Mouse (Mus musculus): ENCODE measurements around the gene Eml4. TPM values are rescaled to one million over a fixed set of nuclear protein-coding genes. Genes with fewer than 3 reads are reported as not detected.

Gene Eml4
- polyA plus RNA-seq, 1 experiment from 2014 or later: 26.2 TPM

- no peaks in the 10 kb centered on the region for H3K27me3 ChIP-seq (replicated peaks; ENCODE audit: control insufficient read depth, insufficient read depth, low read length)
- peak overlapping the region; percentile 26; the same call in 1 of the 2 replicates for H3K27ac ChIP-seq (ENCODE audit: low read depth, low read length)
- H3K4me2 ChIP-seq: no peak overlapping the region
- DNase-seq (ENCODE audit: low spot score) (no peak), ATAC-seq (replicated peaks; ENCODE audit: low FRiP score) (no peak)
- no peaks in the 10 kb centered on the region for H3K36me3 ChIP-seq (ENCODE audit: control insufficient read depth, insufficient read depth, low read length)
- WGBS: 37% methylated on average over 11 of the region's 11 CpGs
- H3K4me1 ChIP-seq (replicated peaks; ENCODE audit: control insufficient read depth, insufficient read depth, low read length): peaks cover 18% of the 10 kb centered on the region
- no peaks in the 10 kb centered on the region for H3K9me3 ChIP-seq (ENCODE audit: control insufficient read depth, low read length)
- H3K9ac ChIP-seq (ENCODE audit: low read depth, low read length): no peak overlapping the region
- no peak overlapping the region for H3K4me3 ChIP-seq (ENCODE audit: low read depth, low read length)
Observed at GRCm38 (mm10) chr17:83365614-83366355, 15.1 kb downstream of the Eml4 start.

DNA sequence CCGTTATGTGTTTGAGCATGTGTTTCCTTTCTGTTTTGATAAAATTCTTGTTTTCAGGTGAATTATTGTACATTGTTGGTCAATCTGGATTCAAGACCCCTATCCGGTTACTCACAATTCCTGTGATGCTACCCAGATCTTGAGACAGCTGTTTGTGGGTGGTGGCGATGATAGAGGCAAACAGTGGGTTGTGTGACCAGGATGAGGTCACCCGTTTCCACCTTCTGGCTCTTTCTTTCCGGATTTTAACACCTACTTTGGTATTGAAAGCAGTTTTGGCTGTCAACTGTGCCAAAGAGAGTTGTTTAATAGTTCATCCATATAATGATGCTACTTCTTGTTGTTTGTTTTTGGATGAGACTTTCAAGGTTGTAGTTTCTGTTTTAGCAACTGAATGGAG, 16.7 kb downstream of the Eml4 start:
- H3K27ac ChIP-seq (ENCODE audit: low read depth, low read length): no peak overlapping the region
- H3K4me2 ChIP-seq: no peak overlapping the region

DNA sequence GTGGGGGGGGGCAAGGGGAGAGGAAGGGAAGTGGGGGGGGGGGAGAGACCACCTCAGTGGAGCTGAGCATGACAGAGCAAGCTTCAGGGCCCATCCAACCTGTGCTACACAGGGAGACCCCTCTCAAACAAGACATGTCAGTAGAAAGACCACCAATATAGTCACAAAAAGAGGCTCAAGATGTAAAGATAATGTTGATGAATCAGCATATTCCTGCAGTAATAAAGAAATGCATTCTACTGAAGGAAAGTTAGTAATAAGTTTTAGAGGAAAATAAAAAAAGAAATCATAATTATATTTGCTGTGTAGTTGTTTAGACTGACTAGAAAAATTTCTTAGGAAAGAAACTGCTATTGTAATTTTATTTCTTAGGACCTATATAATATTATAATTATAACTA, 23.4 kb downstream of the Eml4 start:
- no peak for ATAC-seq (replicated peaks; ENCODE audit: low FRiP score)
- Histone ChIP-seq H3K27me3 (replicated peaks; ENCODE audit: control insufficient read depth, insufficient read depth, low read length) (no peaks in the 10 kb centered on the region), H3K9ac (ENCODE audit: low read depth, low read length) (no peak overlapping the region), H3K4me1 (replicated peaks; ENCODE audit: control insufficient read depth, insufficient read depth, low read length) (no peaks in the 10 kb centered on the region; the same call in 1 of the 2 replicates), H3K9me3 (ENCODE audit: control insufficient read depth, low read length) (no peaks in the 10 kb centered on the region), H3K36me3 (ENCODE audit: control insufficient read depth, insufficient read depth, low read length) (no peaks in the 10 kb centered on the region), H3K27ac (ENCODE audit: low read depth, low read length) (no peak overlapping the region), H3K4me2 (no peak overlapping the region), H3K4me3 (ENCODE audit: low read depth, low read length) (no peak overlapping the region)
- no peak for DNase-seq (ENCODE audit: low spot score)

More for the DNA sequence above, 16.7 kb downstream of the Eml4 start:
- Histone ChIP-seq H3K27me3 (replicated peaks; ENCODE audit: control insufficient read depth, insufficient read depth, low read length) (no peaks in the 10 kb centered on the region), H3K4me3 (ENCODE audit: low read depth, low read length) (no peak overlapping the region), H3K36me3 (ENCODE audit: control insufficient read depth, insufficient read depth, low read length) (no peaks in the 10 kb centered on the region), H3K4me1 (replicated peaks; ENCODE audit: control insufficient read depth, insufficient read depth, low read length) (peaks cover 9% of the 10 kb centered on the region), H3K9ac (ENCODE audit: low read depth, low read length) (no peak overlapping the region), H3K9me3 (ENCODE audit: control insufficient read depth, low read length) (no peaks in the 10 kb centered on the region)
- 76% methylated on average over 5 of the region's 5 CpGs for WGBS
- ATAC-seq (replicated peaks; ENCODE audit: low FRiP score) (no peak), DNase-seq (ENCODE audit: low spot score) (no peak)

DNA sequence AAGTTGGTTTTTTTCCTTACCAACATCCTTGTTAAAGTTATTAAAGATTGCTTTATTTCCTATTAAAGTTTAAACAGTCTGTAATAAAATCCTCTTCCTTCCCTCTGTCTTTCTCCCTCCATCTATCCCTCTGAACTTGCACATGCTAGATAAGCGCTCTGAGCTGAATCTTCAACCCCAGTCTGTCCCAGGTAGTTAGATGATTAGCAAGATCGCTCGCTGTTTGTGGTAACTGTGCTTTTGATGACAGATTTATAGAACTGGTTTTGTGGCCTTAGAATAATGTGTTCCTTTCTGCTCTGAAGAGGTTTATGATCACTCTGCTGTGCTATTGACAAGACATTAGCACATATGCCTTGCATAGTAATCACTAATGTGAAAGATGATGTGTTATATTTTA, 25.1 kb downstream of the Eml4 start:
- WGBS: 58% methylated on average over 3 of the region's 3 CpGs
- no peak for ATAC-seq (replicated peaks; ENCODE audit: low FRiP score)
- H3K36me3 ChIP-seq (ENCODE audit: control insufficient read depth, insufficient read depth, low read length): no peaks in the 10 kb centered on the region
- H3K9me3 ChIP-seq (ENCODE audit: control insufficient read depth, low read length): no peaks in the 10 kb centered on the region
- no peaks in the 10 kb centered on the region for H3K27me3 ChIP-seq (replicated peaks; ENCODE audit: control insufficient read depth, insufficient read depth, low read length)
- H3K4me2 ChIP-seq: no peak overlapping the region
- no peak overlapping the region for H3K27ac ChIP-seq (ENCODE audit: low read depth, low read length)
- DNase-seq (ENCODE audit: low spot score): no peak
- H3K4me3 ChIP-seq (ENCODE audit: low read depth, low read length): no peak overlapping the region
- H3K9ac ChIP-seq (ENCODE audit: low read depth, low read length): no peak overlapping the region
- no peaks in the 10 kb centered on the region; the same call in 1 of the 2 replicates for H3K4me1 ChIP-seq (replicated peaks; ENCODE audit: control insufficient read depth, insufficient read depth, low read length)

- H3K4me3 ChIP-seq (ENCODE audit: low read depth, low read length): no peak overlapping the region
- no peak overlapping the region for H3K9ac ChIP-seq (ENCODE audit: low read depth, low read length)
- no peak overlapping the region for H3K27ac ChIP-seq (ENCODE audit: low read depth, low read length)
- H3K36me3 ChIP-seq (ENCODE audit: control insufficient read depth, insufficient read depth, low read length): no peaks in the 10 kb centered on the region
- H3K27me3 ChIP-seq (replicated peaks; ENCODE audit: control insufficient read depth, insufficient read depth, low read length): no peaks in the 10 kb centered on the region
- no peak for ATAC-seq (replicated peaks; ENCODE audit: low FRiP score)
- H3K4me1 ChIP-seq (replicated peaks; ENCODE audit: control insufficient read depth, insufficient read depth, low read length): no peaks in the 10 kb centered on the region; the same call in 1 of the 2 replicates
- no peak for DNase-seq (ENCODE audit: low spot score)
- WGBS: 83% methylated on average over 4 of the region's 4 CpGs
- no peak overlapping the region for H3K4me2 ChIP-seq
- no peaks in the 10 kb centered on the region for H3K9me3 ChIP-seq (ENCODE audit: control insufficient read depth, low read length)
Observed at GRCm38 (mm10) chr17:83376801-83377200, 26.1 kb downstream of the Eml4 start.

GRCm38 (mm10) chr17:83377755-83378443, 27.2 kb downstream of the Eml4 start:
- Histone ChIP-seq H3K27ac (ENCODE audit: low read depth, low read length) (no peak overlapping the region), H3K9ac (ENCODE audit: low read depth, low read length) (no peak overlapping the region), H3K27me3 (replicated peaks; ENCODE audit: control insufficient read depth, insufficient read depth, low read length) (no peaks in the 10 kb centered on the region), H3K4me1 (replicated peaks; ENCODE audit: control insufficient read depth, insufficient read depth, low read length) (peaks cover 1% of the 10 kb centered on the region; the same call in 1 of the 2 replicates), H3K4me2 (no peak overlapping the region), H3K36me3 (ENCODE audit: control insufficient read depth, insufficient read depth, low read length) (no peaks in the 10 kb centered on the region), H3K9me3 (ENCODE audit: control insufficient read depth, low read length) (no peaks in the 10 kb centered on the region), H3K4me3 (ENCODE audit: low read depth, low read length) (no peak overlapping the region)
- DNase-seq (ENCODE audit: low spot score) (no peak), ATAC-seq (replicated peaks; ENCODE audit: low FRiP score) (no peak)
- WGBS: 80% methylated on average over 10 of the region's 10 CpGs

DNA sequence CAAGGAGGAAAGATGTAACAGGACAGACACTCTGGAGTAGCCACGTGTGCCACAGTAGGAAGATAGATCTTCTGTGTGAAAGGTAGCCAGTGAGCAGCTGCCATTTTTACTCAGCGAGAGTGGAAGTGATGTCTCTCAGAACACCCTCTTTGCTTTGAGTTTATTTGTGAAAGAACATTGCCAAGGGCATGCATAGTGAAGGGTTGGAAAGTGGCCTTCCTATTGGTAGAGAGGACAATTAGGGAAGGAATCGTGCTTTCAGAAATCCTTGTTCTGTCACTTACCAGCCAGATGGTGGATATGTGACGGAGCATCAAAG, 27.7 kb downstream of the Eml4 start:
- DNase-seq (ENCODE audit: low spot score): no peak
- Histone ChIP-seq H3K27me3 (replicated peaks; ENCODE audit: control insufficient read depth, insufficient read depth, low read length) (no peaks in the 10 kb centered on the region), H3K4me1 (replicated peaks; ENCODE audit: control insufficient read depth, insufficient read depth, low read length) (peaks cover 2% of the 10 kb centered on the region; the same call in 1 of the 2 replicates), H3K4me3 (ENCODE audit: low read depth, low read length) (no peak overlapping the region), H3K27ac (ENCODE audit: low read depth, low read length) (no peak overlapping the region), H3K9ac (ENCODE audit: low read depth, low read length) (no peak overlapping the region), H3K9me3 (ENCODE audit: control insufficient read depth, low read length) (no peaks in the 10 kb centered on the region), H3K4me2 (no peak overlapping the region), H3K36me3 (ENCODE audit: control insufficient read depth, insufficient read depth, low read length) (no peaks in the 10 kb centered on the region)
- WGBS: 78% methylated on average over 4 of the region's 4 CpGs
- ATAC-seq (replicated peaks; ENCODE audit: low FRiP score): no peak

DNA sequence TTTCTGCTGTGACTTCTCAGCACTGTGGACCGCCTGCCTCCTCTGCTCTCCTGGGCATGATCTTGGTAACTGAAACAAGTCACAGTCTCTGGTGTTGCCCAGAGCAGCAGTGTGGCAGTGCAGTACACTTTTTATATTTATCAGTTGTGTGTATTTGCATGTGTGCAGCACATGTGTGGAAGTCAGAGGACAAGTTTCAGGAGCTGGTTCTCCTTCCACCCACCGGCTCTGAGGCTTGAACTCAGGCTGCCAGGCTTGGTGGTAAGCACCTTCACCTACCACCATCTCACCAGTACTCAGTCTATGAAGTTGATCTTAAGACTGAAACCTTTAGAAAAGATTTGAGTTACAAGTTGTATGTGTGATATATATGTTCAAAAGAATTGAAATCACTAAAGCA, 28.6 kb downstream of the Eml4 start:
- ATAC-seq (replicated peaks; ENCODE audit: low FRiP score): no peak
- DNase-seq (ENCODE audit: low spot score): no peak
- peaks cover 2% of the 10 kb centered on the region; the same call in 1 of the 2 replicates for H3K4me1 ChIP-seq (replicated peaks; ENCODE audit: control insufficient read depth, insufficient read depth, low read length)
- H3K9ac ChIP-seq (ENCODE audit: low read depth, low read length): no peak overlapping the region
- no peak overlapping the region for H3K4me3 ChIP-seq (ENCODE audit: low read depth, low read length)
- no peaks in the 10 kb centered on the region for H3K27me3 ChIP-seq (replicated peaks; ENCODE audit: control insufficient read depth, insufficient read depth, low read length)
- no peak overlapping the region for H3K27ac ChIP-seq (ENCODE audit: low read depth, low read length)
- no peaks in the 10 kb centered on the region for H3K36me3 ChIP-seq (ENCODE audit: control insufficient read depth, insufficient read depth, low read length)
- no peak overlapping the region for H3K4me2 ChIP-seq
- no peaks in the 10 kb centered on the region for H3K9me3 ChIP-seq (ENCODE audit: control insufficient read depth, low read length)
- 89% methylated on average over 2 of the region's 2 CpGs for WGBS

GRCm38 (mm10) chr17:83379791-83380190, 29.1 kb downstream of the Eml4 start:
- Histone ChIP-seq H3K4me3 (ENCODE audit: low read depth, low read length) (no peak overlapping the region), H3K4me2 (no peak overlapping the region), H3K9me3 (ENCODE audit: control insufficient read depth, low read length) (no peaks in the 10 kb centered on the region), H3K27ac (ENCODE audit: low read depth, low read length) (no peak overlapping the region), H3K9ac (ENCODE audit: low read depth, low read length) (no peak overlapping the region), H3K36me3 (ENCODE audit: control insufficient read depth, insufficient read depth, low read length) (no peaks in the 10 kb centered on the region), H3K27me3 (replicated peaks; ENCODE audit: control insufficient read depth, insufficient read depth, low read length) (no peaks in the 10 kb centered on the region), H3K4me1 (replicated peaks; ENCODE audit: control insufficient read depth, insufficient read depth, low read length) (peaks cover 2% of the 10 kb centered on the region; the same call in 1 of the 2 replicates)
- no peak for DNase-seq (ENCODE audit: low spot score)
- WGBS: 80% methylated on average over 3 of the region's 3 CpGs
- ATAC-seq (replicated peaks; ENCODE audit: low FRiP score): no peak
